1 mouse cellular context compared by ENCODE assay signal in the genomic region with DNA sequence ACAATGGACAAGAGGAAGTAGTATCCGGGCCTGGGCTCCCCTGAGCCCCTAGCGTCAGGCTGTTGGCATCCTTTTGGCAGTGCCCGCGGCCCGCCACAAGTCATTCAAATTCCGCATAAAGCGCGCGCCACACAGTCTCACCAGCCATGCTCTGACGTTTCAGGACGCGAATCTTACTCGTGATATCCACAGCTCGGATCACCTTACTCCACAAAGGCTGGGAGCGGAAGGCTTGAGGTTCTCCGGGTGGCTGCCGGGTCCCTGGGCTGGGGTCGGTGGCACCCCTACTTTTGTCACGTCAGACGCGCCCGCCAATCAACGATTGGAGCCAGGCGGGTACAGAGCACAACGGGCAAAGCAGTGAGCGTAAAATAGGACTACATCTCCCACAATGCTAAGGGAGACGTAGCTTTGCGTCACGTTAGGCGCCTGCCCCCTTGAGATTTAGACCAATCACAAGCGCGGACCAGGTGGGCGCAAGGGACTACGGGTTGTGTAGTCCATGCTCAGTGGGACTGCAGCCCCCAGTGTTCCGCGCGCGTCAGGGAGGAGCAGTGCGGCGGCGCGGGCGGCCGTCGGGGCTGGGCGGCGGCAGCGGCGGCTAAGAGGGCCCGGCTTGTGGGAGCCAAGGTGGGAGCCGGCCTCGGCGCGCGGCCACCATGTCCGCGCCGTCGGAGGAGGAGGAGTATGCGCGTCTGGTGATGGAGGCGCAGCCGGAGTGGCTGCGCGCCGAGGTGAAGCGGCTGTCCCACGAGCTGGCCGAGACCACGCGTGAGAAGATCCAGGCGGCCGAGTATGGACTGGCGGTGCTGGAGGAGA.
A peak's percentile ranks its signal among the peaks of the same experiment; 100 is the strongest.
TF ChIP-seq lines count a peak whose summit lies in the region.

A gene (plus strand): TSS at position 574 of the 819 bp plus-strand sequence.

TF ChIP-seq in CH12.LX, 34 proteins besides CTCF, POLR2A, EP300 and RAD21 (continued from another document):
- TF ChIP-seq MEF2A (IDR thresholded peaks at IDR 0.05; ENCODE audit: borderline replicate concordance, low read depth, low read length): peak; percentile 67
- TF ChIP-seq ZMIZ1 (IDR thresholded peaks at IDR 0.05; ENCODE audit: low read depth, low read length): peak; percentile 79; the same call in 1 of the 2 replicates
- peak; percentile 75 for TF ChIP-seq ELF1 (IDR thresholded peaks at IDR 0.05; ENCODE audit: low read depth, low read length)
- TF ChIP-seq JUN (IDR thresholded peaks at IDR 0.05; ENCODE audit: insufficient read depth, low read depth, low read length): no peak
- TF ChIP-seq PAX5 (IDR thresholded peaks at IDR 0.05; ENCODE audit: low read length): no peak
- TF ChIP-seq MAZ (IDR thresholded peaks at IDR 0.05; ENCODE audit: low read depth, low read length): peak; percentile 78; the same call in 1 of the 2 replicates
- TF ChIP-seq USF1 (IDR thresholded peaks at IDR 0.05; ENCODE audit: low read depth, low read length): 0 out of 2 replicates have a peak, but pooled peaks have one; percentile 28
- TF ChIP-seq NRF1 (IDR thresholded peaks at IDR 0.05; ENCODE audit: low read depth, low read length): peak; percentile 86
- TF ChIP-seq MXI1 (IDR thresholded peaks at IDR 0.05; ENCODE audit: low read depth, low read length): peak; percentile 84
- no peak for TF ChIP-seq ZC3H11A (IDR thresholded peaks at IDR 0.05; ENCODE audit: low read depth, low read length)
- peak; percentile 97 for TF ChIP-seq HCFC1 (IDR thresholded peaks at IDR 0.05; ENCODE audit: low read depth, low read length)
